Mouse (Mus musculus) frontal cortex, adult 2 months (tissue): ENCODE measurements around the gene Morn5. TPM values are rescaled to one million over a fixed set of nuclear protein-coding genes. Genes with fewer than 3 reads are reported as not detected.

Experiments used
- DNase-seq, 2 experiments: peaks; one replicate each; pipeline ENCODE4 v3.0.0; 2022; ENCODE audit warnings: low spot score in 1 of 2; ENCODE audit errors: extremely low spot score in 1 of 2
- polyA plus RNA-seq: library from polyadenylated mRNA; depleted of rRNA; stranded (reverse); fragments of >200 nt; gene quantifications from 2 replicates; pipeline ENCODE4 v1.2.3, GENCODE M21; 2012; rRNA removed

Morn5 gene
- 1.5 and 2.6 TPM in 2 replicates for polyA plus RNA-seq

GRCm38 (mm10) chr2:36048748-36049566 lies at the start of gene Morn5, which contains the start of gene Ndufa8:
Gene Morn5 (plus strand): TSS chr2:36049458.
Gene Ndufa8 (minus strand): TSS chr2:36049406.
- DNase-seq: peak; percentile 96 to 99

GRCm38 (mm10) chr2:36000390-36000789 lies 48.9 kb upstream of the Morn5 start:
- DNase-seq: no peak

- DNase-seq: no peak
These were observed 47.1 kb upstream of the Morn5 start for GRCm38 (mm10) chr2:36002188-36002587.

GRCm38 (mm10) chr2:36008071-36008470 lies 41.2 kb upstream of the Morn5 start:
- peak in 1 of 2 experiments; percentile 81 for DNase-seq

- DNase-seq: peak in 1 of 2 experiments; percentile 71
These were observed 39.9 kb upstream of the Morn5 start for GRCm38 (mm10) chr2:36009386-36009785.

- DNase-seq: no peak
These were observed 38.7 kb upstream of the Morn5 start for GRCm38 (mm10) chr2:36010579-36010978.

GRCm38 (mm10) chr2:36011331-36011825 lies 37.9 kb upstream of the Morn5 start:
- DNase-seq: peak in 1 of 2 experiments; percentile 52

- DNase-seq: no peak
These were observed 36.2 kb upstream of the Morn5 start for GRCm38 (mm10) chr2:36013010-36013409.

- peak; percentile 49 to 92 for DNase-seq
These were observed 27.7 kb upstream of the Morn5 start for GRCm38 (mm10) chr2:36021385-36022159.

GRCm38 (mm10) chr2:36023291-36023690 lies 26.0 kb upstream of the Morn5 start:
- no peak for DNase-seq

GRCm38 (mm10) chr2:36032884-36033283 lies 16.4 kb upstream of the Morn5 start:
- no peak for DNase-seq

- no peak for DNase-seq
These were observed 15.3 kb upstream of the Morn5 start for GRCm38 (mm10) chr2:36033966-36034365.

GRCm38 (mm10) chr2:36034898-36035297 lies 14.4 kb upstream of the Morn5 start:
- DNase-seq: no peak

GRCm38 (mm10) chr2:36035413-36036081 lies 13.7 kb upstream of the Morn5 start:
- no peak for DNase-seq

- no peak for DNase-seq
These were observed 9.8 kb upstream of the Morn5 start for GRCm38 (mm10) chr2:36039297-36039985.

- DNase-seq: no peak
These were observed 8.4 kb upstream of the Morn5 start for GRCm38 (mm10) chr2:36040872-36041271.

- DNase-seq: no peak
These were observed 1.1 kb upstream of the Morn5 start for GRCm38 (mm10) chr2:36048164-36048563.

GRCm38 (mm10) chr2:36049567-36049954 lies 303 bp downstream of the Morn5 start:
- DNase-seq: no peak

- peak; percentile 15 to 53 for DNase-seq
These were observed 4.0 kb downstream of the Morn5 start for GRCm38 (mm10) chr2:36053249-36053648.

- DNase-seq: no peak
These were observed 7.0 kb downstream of the Morn5 start for GRCm38 (mm10) chr2:36056248-36056647.
